Mouse (Mus musculus) heart, embryonic 12.5 days (tissue): ENCODE measurements around the gene Zfp867. TPM values are rescaled to one million over a fixed set of nuclear protein-coding genes. Genes with fewer than 3 reads are reported as not detected.

ENCODE experiments used
- ATAC-seq: fragments of 200-750 bp; cut with Nextera tagmentation; 2 replicates; pipeline ENCODE4 v1.8.0; 2017; ENCODE audit warnings: moderate TSS enrichment, moderate library complexity; ENCODE audit not compliant: insufficient number of reproducible peaks, low FRiP score
- H3K27ac ChIP-seq: fragments of 300-500 bp; sonication (generic); 2 replicates; pipeline ENCODE4 v1.5.1; 2016; ENCODE audit warnings: mild to moderate bottlenecking, moderate library complexity; ENCODE audit not compliant: poor library complexity, severe bottlenecking
- H3K27me3 ChIP-seq: fragments of 300-500 bp; sonication (generic); replicated peaks from 2 replicates; pipeline ENCODE4 v1.6.1; 2016; ENCODE audit warnings: mild to moderate bottlenecking, moderate library complexity
- H3K36me3 ChIP-seq: fragments of 300-500 bp; sonication (generic); 2 replicates; pipeline ENCODE4 v1.6.1; 2016; ENCODE audit warnings: mild to moderate bottlenecking, moderate library complexity
- H3K4me1 ChIP-seq: fragments of 300-500 bp; sonication (generic); replicated peaks from 2 replicates; pipeline ENCODE4 v1.6.1; 2016; ENCODE audit warnings: mild to moderate bottlenecking
- H3K4me2 ChIP-seq: fragments of 300-500 bp; sonication (generic); 2 replicates; pipeline ENCODE4 v1.6.1; 2016; ENCODE audit warnings: mild to moderate bottlenecking, moderate library complexity
- H3K4me3 ChIP-seq: fragments of 300-500 bp; sonication (generic); 2 replicates; pipeline ENCODE4 v1.5.1; 2016; ENCODE audit warnings: mild to moderate bottlenecking
- H3K9ac ChIP-seq: fragments of 300-500 bp; sonication (generic); 2 replicates; pipeline ENCODE4 v1.6.1; 2016; ENCODE audit warnings: mild to moderate bottlenecking, moderate library complexity
- H3K9me3 ChIP-seq: fragments of 300-500 bp; sonication (generic); replicated peaks from 2 replicates; pipeline ENCODE4 v1.6.1; 2016; ENCODE audit warnings: mild to moderate bottlenecking, moderate library complexity
- WGBS: fragments of 180-500 bp; shearing (Covaris S2); methylation state at CpG from one replicate; pipeline ENCODE4 v1.1.7; 2016; 5-methylcytosine and 5-hydroxymethylcytosine counted together
- polyA plus RNA-seq: library from polyadenylated mRNA; unstranded; fragments of >200 nt; fragmentation: Nextera tagmentation; extraction: Ambion mirVana; gene quantifications from 2 replicates; pipeline ENCODE4 v1.2.1, GENCODE M21; 2016

The Zfp867 gene
- polyA plus RNA-seq, 1 experiment from 2014 or later = 5.2 TPM

DNA sequence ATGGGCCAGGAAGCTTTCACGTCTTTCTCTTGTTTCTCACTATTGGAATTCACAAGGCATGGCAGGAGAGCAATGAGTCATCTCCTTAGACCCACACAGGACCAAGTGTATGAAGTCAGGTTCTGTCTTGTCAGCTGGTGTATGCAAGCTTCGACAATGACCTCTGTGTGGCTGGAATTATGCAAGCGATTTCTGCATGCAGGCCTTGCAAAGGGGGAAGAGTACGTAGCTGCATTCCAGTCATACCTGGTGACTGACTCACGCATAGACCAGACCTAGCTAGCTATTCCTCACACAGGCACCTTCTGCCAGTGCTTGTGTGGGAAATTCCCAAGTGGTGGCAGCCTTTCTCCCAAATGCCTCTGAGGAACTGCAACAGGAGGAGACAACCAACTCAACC, 13.3 kb downstream of the Zfp867 start:
- Histone ChIP-seq H3K9ac (no peak overlapping the region), H3K4me2 (peak overlapping the region; percentile 45)
- ATAC-seq = peak; percentile 84

DNA sequence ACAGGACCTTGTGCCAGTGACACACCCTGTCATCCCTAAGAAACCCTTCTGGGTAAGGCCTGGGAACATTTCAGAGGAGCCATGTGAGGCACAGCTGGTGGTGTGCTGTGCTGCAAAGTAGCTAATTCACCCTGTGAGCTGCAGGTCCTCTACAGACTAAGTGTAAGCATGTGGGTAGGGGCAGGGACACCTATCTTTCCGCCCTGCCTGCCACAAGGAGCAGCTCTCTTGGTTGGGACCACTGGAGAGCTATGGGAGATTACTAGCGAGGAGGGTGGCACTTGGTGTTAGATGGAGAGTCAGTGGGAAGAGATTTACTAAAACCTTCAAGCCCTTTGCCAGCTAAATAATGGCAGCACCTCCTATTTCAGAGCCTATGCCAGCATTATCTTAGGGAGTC, 15.4 kb downstream of the Zfp867 start:
- no peak overlapping the region for H3K4me2 ChIP-seq
- ATAC-seq = no peak
- H3K4me3 ChIP-seq = no peak overlapping the region
- 91% methylated on average over 2 of the region's 2 CpGs for WGBS
- no peak overlapping the region for H3K27ac ChIP-seq
- 0 out of 2 replicates have a peak, but pooled peaks cover 5% of the 10 kb centered on the region for H3K9me3 ChIP-seq
- no peak overlapping the region for H3K9ac ChIP-seq
- peaks cover 62% of the 10 kb centered on the region for H3K36me3 ChIP-seq
- no peaks in the 10 kb centered on the region for H3K27me3 ChIP-seq
- H3K4me1 ChIP-seq = peaks cover 17% of the 10 kb centered on the region

More for the DNA sequence above, 13.3 kb downstream of the Zfp867 start:
- no peaks in the 10 kb centered on the region for H3K27me3 ChIP-seq
- no peak overlapping the region for H3K4me3 ChIP-seq
- 10% methylated on average over 5 of the region's 5 CpGs for WGBS
- peak overlapping the region; percentile 91 for H3K27ac ChIP-seq
- H3K9me3 ChIP-seq = peaks cover 22% of the 10 kb centered on the region
- peaks cover 17% of the 10 kb centered on the region for H3K4me1 ChIP-seq
- peaks cover 69% of the 10 kb centered on the region for H3K36me3 ChIP-seq

DNA sequence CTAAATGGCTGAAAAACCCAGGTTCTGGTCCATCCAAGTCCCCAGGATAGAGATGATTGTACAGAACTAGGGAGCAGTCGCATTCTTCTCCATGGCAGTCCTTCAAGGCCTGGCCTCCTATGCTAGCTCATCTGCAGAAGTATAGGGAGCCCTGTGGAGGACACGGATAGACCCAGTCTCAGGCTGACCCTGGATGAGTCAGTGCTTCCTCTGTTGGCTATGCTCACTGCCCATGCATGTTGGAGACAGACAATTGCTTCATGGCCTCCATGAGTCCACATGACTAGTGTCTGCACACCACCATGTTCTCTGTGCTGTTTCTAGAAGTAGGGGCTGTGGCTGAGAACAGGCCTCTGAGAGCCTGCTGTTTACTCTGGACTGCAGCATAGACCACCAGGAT, 15.9 kb downstream of the Zfp867 start:
- 81% methylated on average over 2 of the region's 2 CpGs for WGBS
- ATAC-seq = no peak
- Histone ChIP-seq H3K36me3 (peaks cover 64% of the 10 kb centered on the region), H3K27me3 (no peaks in the 10 kb centered on the region), H3K4me1 (peaks cover 18% of the 10 kb centered on the region), H3K4me3 (no peak overlapping the region), H3K9me3 (0 out of 2 replicates have a peak, but pooled peaks cover 2% of the 10 kb centered on the region), H3K27ac (no peak overlapping the region), H3K9ac (no peak overlapping the region), H3K4me2 (no peak overlapping the region)

DNA sequence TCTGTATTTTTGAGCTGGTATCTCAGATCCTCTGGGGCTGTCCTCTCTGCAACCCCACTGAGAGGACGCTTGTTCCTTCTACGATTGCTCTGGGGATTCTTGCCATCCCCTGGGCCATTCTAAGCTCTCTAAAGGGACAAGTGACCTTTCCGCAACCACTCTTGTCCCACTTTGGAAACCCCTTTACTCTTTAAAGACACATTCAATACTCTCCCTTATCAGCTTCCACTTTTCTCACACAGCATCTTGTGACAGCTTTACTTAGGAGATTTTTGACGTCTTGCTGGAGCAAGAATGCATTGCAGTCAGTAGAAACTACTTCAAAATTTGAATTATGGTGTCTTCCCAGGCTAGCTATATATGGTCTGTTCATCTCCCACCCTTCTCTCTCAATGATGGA, 21.2 kb downstream of the Zfp867 start, which contains the start of gene Snap47:
TSS of gene Snap47 (minus strand) at position 101 of the 400 bp plus-strand sequence.
- Histone ChIP-seq H3K36me3 (peaks cover 51% of the 10 kb centered on the region), H3K9me3 (no peaks in the 10 kb centered on the region), H3K4me2 (peak within 1 kb of the TSS; percentile 91), H3K9ac (peak within 1 kb of the TSS; percentile 90), H3K27me3 (no peaks in the 10 kb centered on the region), H3K4me1 (peaks cover 20% of the 10 kb centered on the region), H3K27ac (peak within 1 kb of the TSS; percentile 67), H3K4me3 (peak within 1 kb of the TSS; percentile 83)
- WGBS = 60% methylated on average over 4 of the region's 4 CpGs
- ATAC-seq = no peak

DNA sequence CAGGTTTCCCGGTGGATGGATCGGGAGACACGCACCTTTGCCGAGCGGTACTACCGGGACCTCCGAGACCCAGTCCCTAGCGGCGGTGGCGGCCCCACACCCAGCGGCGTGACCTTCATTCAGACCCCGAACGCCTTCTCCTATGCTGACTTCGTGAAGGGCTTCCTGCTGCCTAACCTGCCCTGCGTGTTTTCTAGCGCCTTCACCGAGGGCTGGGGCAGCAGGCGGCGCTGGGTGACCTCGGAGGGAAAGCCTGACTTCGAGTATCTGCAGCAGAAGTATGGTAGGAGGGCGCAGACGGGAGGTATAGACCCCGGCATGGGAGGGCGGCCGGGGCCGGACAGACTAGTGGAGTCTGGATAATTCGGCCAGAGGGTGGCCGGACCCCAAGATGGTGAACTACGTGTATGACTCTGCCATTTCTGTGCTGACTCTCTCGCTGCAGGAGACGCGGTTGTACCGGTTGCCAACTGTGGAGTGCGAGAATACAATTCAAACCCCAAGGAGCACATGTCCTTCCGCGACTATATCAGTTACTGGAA, 22.0 kb downstream of the Zfp867 start:
- H3K9ac ChIP-seq = peak overlapping the region; percentile 90
- peak; percentile 58 for ATAC-seq
- peaks cover 20% of the 10 kb centered on the region for H3K4me1 ChIP-seq
- under 1% methylated on average over 38 of the region's 38 CpGs for WGBS
- H3K4me3 ChIP-seq = peak overlapping the region; percentile 83
- H3K27me3 ChIP-seq = no peaks in the 10 kb centered on the region
- H3K4me2 ChIP-seq = peak overlapping the region; percentile 91
- peaks cover 44% of the 10 kb centered on the region for H3K36me3 ChIP-seq
- H3K27ac ChIP-seq = peak overlapping the region; percentile 67
- H3K9me3 ChIP-seq = no peaks in the 10 kb centered on the region

DNA sequence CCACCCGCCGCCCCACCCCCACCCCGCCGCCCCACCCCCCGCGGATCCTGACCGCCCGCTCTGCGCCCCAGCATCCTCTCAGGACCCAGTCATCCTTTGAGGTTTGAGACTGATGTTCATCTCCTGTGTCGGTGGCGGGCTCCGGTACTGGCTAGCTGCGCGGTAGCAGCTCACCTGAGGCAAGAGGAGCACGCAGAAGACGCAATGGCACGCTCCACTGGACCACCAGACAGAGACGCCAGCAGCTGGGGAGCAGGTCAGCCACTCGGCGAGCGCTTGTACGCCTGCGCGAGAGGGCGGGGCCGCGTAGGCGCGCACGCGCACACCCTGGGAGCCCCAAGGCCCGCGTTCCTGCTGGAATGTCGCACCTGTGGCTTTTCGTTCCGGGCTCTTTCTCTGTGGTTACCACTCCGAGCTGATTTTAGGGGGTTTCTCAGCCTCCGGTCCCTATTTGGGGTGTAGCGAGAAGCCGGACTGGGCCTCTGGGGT, 22.5 kb downstream of the Zfp867 start, which contains the start of gene Jmjd4:
TSS of gene Jmjd4 (plus strand) at position 305 of the 489 bp plus-strand sequence.
- Histone ChIP-seq H3K9ac (peak within 1 kb of the TSS; percentile 90), H3K4me3 (peak within 1 kb of the TSS; percentile 83), H3K36me3 (peaks cover 44% of the 10 kb centered on the region), H3K27me3 (no peaks in the 10 kb centered on the region), H3K27ac (peak within 1 kb of the TSS; percentile 67), H3K9me3 (no peaks in the 10 kb centered on the region), H3K4me1 (peaks cover 20% of the 10 kb centered on the region), H3K4me2 (peak within 1 kb of the TSS; percentile 91)
- peak; percentile 95 for ATAC-seq
- WGBS = 0% methylated on average over 31 of the region's 40 CpGs

DNA sequence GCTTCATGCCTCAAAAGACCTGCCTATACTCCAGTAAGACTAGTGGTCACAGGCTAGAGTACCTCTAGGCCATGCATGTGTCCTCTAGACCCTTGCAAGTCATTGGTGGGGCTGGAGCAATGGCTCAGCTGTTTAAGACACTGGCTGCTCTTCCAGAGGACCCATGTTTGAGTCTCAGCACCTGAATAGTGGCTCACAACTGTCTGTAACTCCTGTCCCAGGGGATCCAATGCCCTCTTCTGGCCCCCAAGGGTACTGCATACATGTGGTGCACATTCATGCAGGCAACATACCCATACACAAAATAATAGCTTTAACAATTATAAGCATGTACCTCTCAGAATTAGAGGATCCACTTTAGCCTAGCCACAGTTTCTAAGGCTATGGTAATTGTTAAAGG, 29.2 kb downstream of the Zfp867 start:
- no peaks in the 10 kb centered on the region for H3K4me1 ChIP-seq
- no peak overlapping the region for H3K4me2 ChIP-seq
- H3K27me3 ChIP-seq = no peaks in the 10 kb centered on the region
- H3K9ac ChIP-seq = no peak overlapping the region
- no peaks in the 10 kb centered on the region for H3K9me3 ChIP-seq
- no peak overlapping the region for H3K4me3 ChIP-seq
- ATAC-seq = no peak
- peaks cover 41% of the 10 kb centered on the region for H3K36me3 ChIP-seq
- no peak overlapping the region for H3K27ac ChIP-seq

DNA sequence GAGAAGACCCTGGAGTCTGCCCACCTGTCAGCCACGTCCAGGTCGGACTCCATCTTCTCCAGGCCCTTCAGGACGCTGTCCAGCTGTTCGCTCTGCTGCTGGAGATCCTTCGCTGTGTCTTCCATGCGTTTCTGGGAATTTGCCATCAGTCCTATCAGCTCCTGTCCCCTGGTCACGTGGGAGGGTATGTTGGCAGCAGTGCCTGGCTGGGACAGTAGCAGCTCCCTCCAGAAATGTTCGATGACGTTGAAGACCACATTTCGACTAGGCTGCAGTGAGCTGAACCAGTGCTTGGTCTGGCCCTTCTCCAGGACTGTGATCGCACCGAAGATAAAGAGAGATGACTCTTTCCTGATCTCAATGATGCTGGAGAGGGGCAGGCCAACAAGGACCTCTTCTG, 34.3 kb downstream of the Zfp867 start:
- 89% methylated on average over 12 of the region's 12 CpGs for WGBS
- H3K9ac ChIP-seq = no peak overlapping the region
- H3K9me3 ChIP-seq = peaks cover 8% of the 10 kb centered on the region
- no peak overlapping the region for H3K4me3 ChIP-seq
- H3K4me2 ChIP-seq = no peak overlapping the region
- peaks cover 57% of the 10 kb centered on the region for H3K36me3 ChIP-seq
- ATAC-seq = no peak
- H3K4me1 ChIP-seq = peaks cover 7% of the 10 kb centered on the region; the same call in 1 of the 2 replicates
- no peak overlapping the region for H3K27ac ChIP-seq
- no peaks in the 10 kb centered on the region for H3K27me3 ChIP-seq

DNA sequence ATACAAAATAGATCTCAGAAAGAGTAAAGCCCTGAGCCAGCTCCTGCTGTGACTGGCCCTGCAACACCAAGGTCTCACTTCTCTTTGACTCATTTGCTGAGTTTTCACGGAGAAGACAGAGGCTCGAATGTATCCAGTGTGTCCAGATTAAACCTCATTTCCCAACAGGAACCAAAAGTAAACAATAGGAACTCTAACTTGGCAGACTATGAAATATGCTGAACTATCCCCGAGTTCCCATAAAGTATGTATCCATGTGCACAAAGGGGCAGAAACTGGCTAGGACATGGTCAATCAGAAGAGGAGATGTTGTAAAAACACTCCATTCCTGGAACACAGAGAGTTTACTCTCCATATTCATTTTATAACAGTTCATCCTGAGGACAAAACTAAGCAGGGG, 40.0 kb downstream of the Zfp867 start:
- H3K9me3 ChIP-seq = peaks cover 8% of the 10 kb centered on the region
- H3K27ac ChIP-seq = no peak overlapping the region
- no peak overlapping the region for H3K4me2 ChIP-seq
- no peaks in the 10 kb centered on the region for H3K27me3 ChIP-seq
- no peak overlapping the region for H3K9ac ChIP-seq
- H3K36me3 ChIP-seq = peaks cover 54% of the 10 kb centered on the region
- ATAC-seq = no peak
- H3K4me3 ChIP-seq = no peak overlapping the region
- H3K4me1 ChIP-seq = peaks cover 11% of the 10 kb centered on the region; the same call in 1 of the 2 replicates
- 67% methylated on average over 3 of the region's 3 CpGs for WGBS

DNA sequence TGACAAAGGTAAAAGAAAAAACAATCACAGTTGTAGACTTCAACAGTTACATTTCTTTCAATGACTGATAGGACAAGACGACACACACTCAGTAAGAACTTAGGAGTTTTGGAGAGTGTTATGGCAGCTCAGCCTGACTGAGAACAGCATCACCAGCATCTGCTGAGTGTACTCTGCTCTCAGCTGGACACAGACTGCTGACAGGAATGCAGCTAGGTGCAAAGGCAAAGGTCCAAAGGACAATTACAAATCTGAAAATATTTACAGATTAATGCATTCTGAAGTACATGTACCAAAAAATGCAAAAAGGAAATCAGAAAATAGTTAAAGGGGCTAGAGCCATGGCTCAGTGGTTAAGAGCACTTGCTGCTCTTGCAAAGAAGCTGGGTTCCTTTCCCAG, 42.3 kb downstream of the Zfp867 start:
- Histone ChIP-seq H3K4me3 (no peak overlapping the region), H3K27ac (no peak overlapping the region), H3K9ac (no peak overlapping the region), H3K9me3 (no peaks in the 10 kb centered on the region), H3K27me3 (no peaks in the 10 kb centered on the region), H3K4me2 (no peak overlapping the region), H3K36me3 (peaks cover 57% of the 10 kb centered on the region), H3K4me1 (peaks cover 20% of the 10 kb centered on the region)
- WGBS = 57% methylated on average over 1 of the region's 1 CpGs
- ATAC-seq = no peak

DNA sequence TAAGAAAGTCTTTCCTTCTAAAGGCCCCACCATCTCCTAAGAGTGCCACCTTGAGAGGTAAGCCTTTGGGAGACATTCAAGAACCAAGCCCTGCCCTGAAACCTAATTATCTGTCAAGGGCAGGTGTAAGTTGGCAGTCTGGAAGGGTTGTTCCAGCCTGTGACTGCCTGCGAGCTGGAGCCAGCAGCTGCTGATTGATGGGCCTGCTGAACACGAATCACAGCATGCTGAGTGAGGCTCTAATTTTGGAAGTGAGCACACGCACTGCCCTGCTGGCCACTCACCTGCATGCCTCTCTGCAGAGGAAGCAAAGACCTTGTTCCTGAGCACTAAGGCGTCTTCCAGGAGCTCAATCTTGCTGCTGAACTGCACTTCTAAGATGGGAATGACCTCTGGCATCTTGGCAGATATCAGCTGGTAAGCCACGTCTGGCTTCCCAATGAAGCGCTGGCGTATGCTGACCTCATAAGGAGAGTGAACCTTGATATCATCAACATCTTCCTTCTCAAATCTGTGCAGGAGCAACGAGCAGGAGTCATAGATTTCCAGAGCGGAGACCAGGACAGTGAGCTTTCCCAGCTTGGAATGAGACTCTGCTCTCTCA, 44.1 kb downstream of the Zfp867 start:
- ATAC-seq = no peak
- H3K27me3 ChIP-seq = no peaks in the 10 kb centered on the region
- no peaks in the 10 kb centered on the region for H3K9me3 ChIP-seq
- peaks cover 15% of the 10 kb centered on the region for H3K4me1 ChIP-seq
- no peak overlapping the region for H3K4me3 ChIP-seq
- no peak overlapping the region for H3K9ac ChIP-seq
- H3K36me3 ChIP-seq = peaks cover 55% of the 10 kb centered on the region
- 67% methylated on average over 9 of the region's 9 CpGs for WGBS
- no peak overlapping the region for H3K27ac ChIP-seq
- H3K4me2 ChIP-seq = no peak overlapping the region
